Mouse (Mus musculus): ENCODE measurements around the gene Dnah9. TPM values are rescaled to one million over a fixed set of nuclear protein-coding genes. Genes with fewer than 3 reads are reported as not detected.

Gene Dnah9
- polyA plus RNA-seq, 1 experiment from 2014 or later = 0.11 TPM

GRCm38 (mm10) chr11:65918480-65919236 lies 249.7 kb downstream of the Dnah9 start:
- H3K27me3 ChIP-seq (ENCODE audit: control insufficient read depth, insufficient read depth, low read length) = no peaks in the 10 kb centered on the region
- H3K4me3 ChIP-seq (ENCODE audit: low read depth, low read length) = no peak overlapping the region
- no peak overlapping the region for H3K9ac ChIP-seq (ENCODE audit: low read length)
- H3K27ac ChIP-seq (replicated peaks) = no peak overlapping the region
- no peaks in the 10 kb centered on the region for H3K4me1 ChIP-seq (replicated peaks; ENCODE audit: control insufficient read depth, insufficient read depth)
- H3K4me2 ChIP-seq (replicated peaks; ENCODE audit: low read depth) = no peak overlapping the region
- H3K36me3 ChIP-seq (ENCODE audit: control insufficient read depth, insufficient read depth, low read length) = no peaks in the 10 kb centered on the region
- no peaks in the 10 kb centered on the region for H3K9me3 ChIP-seq (ENCODE audit: control insufficient read depth, low read length)
- WGBS = 64% methylated on average over 10 of the region's 10 CpGs
- ATAC-seq (ENCODE audit: low FRiP score, low TSS enrichment) (no peak), DNase-seq (ENCODE audit: low spot score) (no peak)
- no peak for TF ChIP-seq EP300 (optimal IDR thresholded peaks at IDR 0.05)
- TF ChIP-seq CTCF (IDR thresholded peaks at IDR 0.05; ENCODE audit: low read depth) = peak; percentile 46

- ATAC-seq (ENCODE audit: low FRiP score, low TSS enrichment) = no peak
- no peaks in the 10 kb centered on the region for H3K9me3 ChIP-seq (ENCODE audit: control insufficient read depth, low read length)
- H3K9ac ChIP-seq (ENCODE audit: low read length) = no peak overlapping the region
- WGBS = 74% methylated on average over 4 of the region's 4 CpGs
- TF ChIP-seq EP300 (optimal IDR thresholded peaks at IDR 0.05) (no peak), CTCF (IDR thresholded peaks at IDR 0.05; ENCODE audit: low read depth) (no peak)
- no peaks in the 10 kb centered on the region for H3K36me3 ChIP-seq (ENCODE audit: control insufficient read depth, insufficient read depth, low read length)
- H3K4me2 ChIP-seq (replicated peaks; ENCODE audit: low read depth) = no peak overlapping the region
- H3K27ac ChIP-seq (replicated peaks) = no peak overlapping the region
- no peak overlapping the region for H3K4me3 ChIP-seq (ENCODE audit: low read depth, low read length)
- H3K27me3 ChIP-seq (ENCODE audit: control insufficient read depth, insufficient read depth, low read length) = no peaks in the 10 kb centered on the region
- no peaks in the 10 kb centered on the region for H3K4me1 ChIP-seq (replicated peaks; ENCODE audit: control insufficient read depth, insufficient read depth)
- no peak for DNase-seq (ENCODE audit: low spot score)
Measured at GRCm38 (mm10) chr11:65909195-65909594, 259.2 kb downstream of the Dnah9 start.

GRCm38 (mm10) chr11:65905487-65905886 lies 262.9 kb downstream of the Dnah9 start:
- no peak overlapping the region for H3K4me3 ChIP-seq (ENCODE audit: low read depth, low read length)
- no peak overlapping the region for H3K4me2 ChIP-seq (replicated peaks; ENCODE audit: low read depth)
- ATAC-seq (ENCODE audit: low FRiP score, low TSS enrichment) (no peak), DNase-seq (ENCODE audit: low spot score) (no peak)
- no peaks in the 10 kb centered on the region for H3K4me1 ChIP-seq (replicated peaks; ENCODE audit: control insufficient read depth, insufficient read depth)
- TF ChIP-seq EP300 (optimal IDR thresholded peaks at IDR 0.05) (no peak), CTCF (IDR thresholded peaks at IDR 0.05; ENCODE audit: low read depth) (peak; percentile 67)
- 67% methylated on average over 2 of the region's 2 CpGs for WGBS
- no peak overlapping the region for H3K27ac ChIP-seq (replicated peaks)
- H3K27me3 ChIP-seq (ENCODE audit: control insufficient read depth, insufficient read depth, low read length) = no peaks in the 10 kb centered on the region
- H3K9ac ChIP-seq (ENCODE audit: low read length) = no peak overlapping the region
- no peaks in the 10 kb centered on the region for H3K9me3 ChIP-seq (ENCODE audit: control insufficient read depth, low read length)
- H3K36me3 ChIP-seq (ENCODE audit: control insufficient read depth, insufficient read depth, low read length) = no peaks in the 10 kb centered on the region

- Histone ChIP-seq H3K4me2 (replicated peaks; ENCODE audit: low read depth) (no peak overlapping the region), H3K9me3 (ENCODE audit: control insufficient read depth, low read length) (no peaks in the 10 kb centered on the region), H3K4me1 (replicated peaks; ENCODE audit: control insufficient read depth, insufficient read depth) (no peaks in the 10 kb centered on the region), H3K27ac (replicated peaks) (no peak overlapping the region), H3K36me3 (ENCODE audit: control insufficient read depth, insufficient read depth, low read length) (no peaks in the 10 kb centered on the region), H3K4me3 (ENCODE audit: low read depth, low read length) (no peak overlapping the region), H3K27me3 (ENCODE audit: control insufficient read depth, insufficient read depth, low read length) (no peaks in the 10 kb centered on the region), H3K9ac (ENCODE audit: low read length) (no peak overlapping the region)
- no peak for DNase-seq (ENCODE audit: low spot score)
- no peak for TF ChIP-seq EP300 (optimal IDR thresholded peaks at IDR 0.05)
- TF ChIP-seq CTCF (IDR thresholded peaks at IDR 0.05; ENCODE audit: low read depth) = no peak
- ATAC-seq (ENCODE audit: low FRiP score, low TSS enrichment) = no peak
- WGBS = 64% methylated on average over 2 of the region's 2 CpGs
Measured at GRCm38 (mm10) chr11:65903944-65904343, 264.4 kb downstream of the Dnah9 start.

- H3K4me2 ChIP-seq (replicated peaks; ENCODE audit: low read depth) = no peak overlapping the region
- H3K27ac ChIP-seq (replicated peaks) = no peak overlapping the region
- H3K36me3 ChIP-seq (ENCODE audit: control insufficient read depth, insufficient read depth, low read length) = no peaks in the 10 kb centered on the region
- TF ChIP-seq EP300 (optimal IDR thresholded peaks at IDR 0.05) (no peak), CTCF (IDR thresholded peaks at IDR 0.05; ENCODE audit: low read depth) (no peak)
- DNase-seq (ENCODE audit: low spot score) = peak; percentile 38
- H3K4me3 ChIP-seq (ENCODE audit: low read depth, low read length) = no peak overlapping the region
- WGBS = 65% methylated on average over 2 of the region's 2 CpGs
- no peaks in the 10 kb centered on the region for H3K4me1 ChIP-seq (replicated peaks; ENCODE audit: control insufficient read depth, insufficient read depth)
- H3K27me3 ChIP-seq (ENCODE audit: control insufficient read depth, insufficient read depth, low read length) = no peaks in the 10 kb centered on the region
- H3K9me3 ChIP-seq (ENCODE audit: control insufficient read depth, low read length) = no peaks in the 10 kb centered on the region
- no peak overlapping the region for H3K9ac ChIP-seq (ENCODE audit: low read length)
- peak; percentile 97 for ATAC-seq (ENCODE audit: low FRiP score, low TSS enrichment)
Measured at GRCm38 (mm10) chr11:65881465-65881864, 286.9 kb downstream of the Dnah9 start.

GRCm38 (mm10) chr11:65877146-65877775 lies 291.1 kb downstream of the Dnah9 start:
- ATAC-seq (ENCODE audit: low FRiP score, low TSS enrichment) = no peak
- 67% methylated on average over 1 of the region's 1 CpGs for WGBS

More at GRCm38 (mm10) chr11:65877146-65877775, 291.1 kb downstream of the Dnah9 start:
- Histone ChIP-seq H3K36me3 (ENCODE audit: control insufficient read depth, insufficient read depth, low read length) (no peaks in the 10 kb centered on the region), H3K4me2 (replicated peaks; ENCODE audit: low read depth) (no peak overlapping the region), H3K9me3 (ENCODE audit: control insufficient read depth, low read length) (no peaks in the 10 kb centered on the region), H3K27me3 (ENCODE audit: control insufficient read depth, insufficient read depth, low read length) (no peaks in the 10 kb centered on the region), H3K9ac (ENCODE audit: low read length) (no peak overlapping the region), H3K27ac (replicated peaks) (no peak overlapping the region), H3K4me1 (replicated peaks; ENCODE audit: control insufficient read depth, insufficient read depth) (no peaks in the 10 kb centered on the region), H3K4me3 (ENCODE audit: low read depth, low read length) (no peak overlapping the region)
- TF ChIP-seq EP300 (optimal IDR thresholded peaks at IDR 0.05) = no peak
- no peak for TF ChIP-seq CTCF (IDR thresholded peaks at IDR 0.05; ENCODE audit: low read depth)
- no peak for DNase-seq (ENCODE audit: low spot score)
